Mouse (Mus musculus) bone marrow macrophage, adult 2 months (primary cell): ENCODE measurements around the gene Grap. TPM values are rescaled to one million over a fixed set of nuclear protein-coding genes. Genes with fewer than 3 reads are reported as not detected.

Source experiments
- H3K27ac ChIP-seq: 2 replicates; pipeline ENCODE4 v1.5.1; 2012; ENCODE audit warnings: low read depth, low read length; ENCODE audit not compliant: insufficient read depth
- H3K4me1 ChIP-seq: 2 replicates; pipeline ENCODE4 v1.6.1; 2012; ENCODE audit warnings: low read length; ENCODE audit not compliant: control insufficient read depth, insufficient read depth
- H3K4me3 ChIP-seq: 2 replicates; pipeline ENCODE4 v1.5.1; 2012; ENCODE audit warnings: mild to moderate bottlenecking, low read length, moderate library complexity; ENCODE audit not compliant: insufficient read depth
- CTCF ChIP-seq: IDR thresholded peaks from 2 replicates; pipeline ENCODE4 v1.5.1; 2012; ENCODE audit warnings: low read depth, mild to moderate bottlenecking, low read length, moderate library complexity
- POLR2A ChIP-seq: IDR thresholded peaks from 2 replicates; pipeline ENCODE4 v1.6.1; 2012; ENCODE audit warnings: mild to moderate bottlenecking, low read depth, low read length, borderline replicate concordance
- polyA plus RNA-seq: library from polyadenylated mRNA; stranded (reverse); fragments of >200 nt; gene quantifications from 2 replicates; pipeline ENCODE4 v1.2.4, GENCODE M21; 2012; ENCODE audit not compliant: missing spikeins, insufficient read depth, insufficient read length

Grap gene
- polyA plus RNA-seq, 1 experiment = 3.1 TPM

DNA sequence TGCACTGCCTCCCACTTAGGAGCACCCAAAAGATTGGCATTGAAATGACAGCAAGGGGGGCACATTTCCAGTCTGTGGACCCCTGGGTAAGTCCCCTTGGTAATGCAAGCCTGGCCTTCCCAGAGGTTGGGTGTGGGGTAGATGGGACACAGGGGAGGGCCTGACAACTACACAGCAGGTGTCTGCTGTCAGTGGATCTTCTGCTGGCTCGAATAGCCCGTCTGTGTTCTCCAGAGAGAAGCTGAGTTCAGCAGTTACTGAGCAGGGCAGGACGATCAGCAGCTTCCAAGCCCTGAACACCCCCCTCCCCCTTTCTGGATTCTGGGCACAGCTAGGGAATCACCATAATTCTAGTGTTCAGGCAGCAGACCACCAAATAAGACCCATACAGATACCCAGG, 66.3 kb downstream of the Grap start:
- TF ChIP-seq POLR2A = no peak
- TF ChIP-seq CTCF = no peak
- Histone ChIP-seq H3K27ac (no peak overlapping the region), H3K4me1 (0 out of 2 replicates have a peak, but pooled peaks cover 4% of the 10 kb centered on the region), H3K4me3 (no peak overlapping the region)

DNA sequence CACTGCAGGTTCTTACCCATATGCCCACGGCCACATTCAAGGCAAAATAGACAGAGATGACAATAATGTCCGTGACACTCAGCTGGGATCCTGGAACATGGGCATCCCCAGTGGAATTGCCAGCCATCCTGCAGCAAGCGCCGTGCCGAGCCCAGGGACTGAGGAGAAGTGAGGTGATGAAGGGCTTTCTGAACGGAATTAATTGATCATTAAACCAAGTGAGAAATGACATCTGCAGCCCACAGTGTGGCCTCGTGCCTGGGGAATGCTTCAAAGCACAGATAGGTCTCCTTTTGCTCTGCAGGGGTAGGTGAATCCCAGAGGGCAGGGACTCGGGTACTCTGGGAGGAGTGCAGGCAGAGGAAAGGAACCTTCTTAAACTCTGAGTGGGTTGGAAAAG, 66.8 kb downstream of the Grap start:
- Histone ChIP-seq H3K27ac (no peak overlapping the region), H3K4me3 (no peak overlapping the region), H3K4me1 (0 out of 2 replicates have a peak, but pooled peaks cover 4% of the 10 kb centered on the region)
- TF ChIP-seq POLR2A (no peak), CTCF (no peak)

DNA sequence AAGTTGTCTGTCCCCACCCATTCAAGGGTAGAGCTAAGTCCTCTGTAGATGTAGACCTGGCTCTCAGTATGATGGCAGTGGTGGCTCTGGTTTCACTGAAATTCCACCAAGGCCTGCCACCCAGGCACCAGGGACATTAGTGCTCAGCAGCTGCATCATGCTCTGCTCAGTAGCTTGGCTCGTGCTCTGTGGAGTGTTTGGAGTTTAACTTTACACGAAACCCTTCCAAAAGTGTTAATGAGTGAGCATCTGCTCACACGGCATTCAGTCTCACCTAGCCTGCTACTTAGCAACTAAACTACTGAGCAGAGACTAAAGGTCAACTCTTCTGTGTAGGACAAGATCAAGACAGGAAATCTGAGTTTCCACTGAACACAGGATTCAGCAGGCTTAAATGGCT, 67.6 kb downstream of the Grap start, which contains the start of gene Slc5a10:
Gene Slc5a10, minus strand, starts transcription at position 191 of the 400 bp plus-strand sequence.
- no peak within 1 kb of the TSS for H3K4me3 ChIP-seq
- H3K27ac ChIP-seq = no peak within 1 kb of the TSS
- 0 out of 2 replicates have a peak, but pooled peaks cover 4% of the 10 kb centered on the region for H3K4me1 ChIP-seq
- TF ChIP-seq POLR2A (no peak), CTCF (no peak)

DNA sequence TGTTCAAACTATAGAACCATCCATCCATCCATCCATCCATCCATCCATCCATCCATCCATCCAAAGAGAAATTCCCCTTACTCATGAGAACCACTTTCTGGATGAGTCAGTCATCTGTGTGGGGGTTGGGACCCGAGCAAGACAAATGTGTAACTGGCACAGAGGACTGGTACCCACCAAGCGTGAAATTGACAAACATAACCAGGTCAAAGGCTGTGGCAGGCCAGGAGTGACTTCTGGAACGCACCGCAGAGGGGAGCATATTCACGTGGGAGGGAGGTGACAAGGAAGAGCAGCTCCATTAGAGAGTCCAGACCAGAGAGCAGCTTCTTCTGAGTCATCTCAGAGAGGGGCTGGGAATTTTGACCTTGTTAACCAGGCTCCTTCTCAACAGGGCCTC, 69.0 kb downstream of the Grap start:
- no peak overlapping the region for H3K27ac ChIP-seq
- no peak overlapping the region for H3K4me3 ChIP-seq
- TF ChIP-seq POLR2A (no peak), CTCF (no peak)
- H3K4me1 ChIP-seq = peaks cover 8% of the 10 kb centered on the region

Other genes starting within 250 kb of the Grap start
- not detected in 2 replicates for gene Rnf112, start 199.1 kb upstream of the Grap start, polyA plus RNA-seq
- not detected in 2 replicates for gene Mfap4, start 167.8 kb upstream of the Grap start, polyA plus RNA-seq
- 25.9 and 27.2 TPM in 2 replicates for gene Mapk7, start 158.9 kb upstream of the Grap start, polyA plus RNA-seq
- gene B9d1, start 148.1 kb upstream of the Grap start, polyA plus RNA-seq = 2.8 TPM in 1 of 2 replicates, not detected in the other
- 3.1 and 3.2 TPM in 2 replicates for gene Epn2, start 73.6 kb upstream of the Grap start, polyA plus RNA-seq
- not detected in 2 replicates for gene Fam83g, start 30.8 kb downstream of the Grap start, polyA plus RNA-seq
- gene Slc5a10, start 67.6 kb downstream of the Grap start, polyA plus RNA-seq = not detected in 2 replicates
- 34.5 and 36.2 TPM in 2 replicates for gene Prpsap2, start 108.8 kb downstream of the Grap start, polyA plus RNA-seq
- 41.3 and 47.7 TPM in 2 replicates for gene Ulk2, start 201.8 kb downstream of the Grap start, polyA plus RNA-seq